Mouse (Mus musculus): ENCODE data around the gene Klf4. TPM values are rescaled to one million over a fixed set of nuclear protein-coding genes. Genes with fewer than 3 reads are reported as not detected.

The Klf4 gene
- polyA plus RNA-seq, 1 experiment from 2014 or later: 7.9 TPM

- no peaks in the 10 kb centered on the region for H3K4me1 ChIP-seq (replicated peaks; ENCODE audit: control insufficient read depth, insufficient read depth, low read length)
- no peaks in the 10 kb centered on the region for H3K36me3 ChIP-seq (ENCODE audit: control insufficient read depth, insufficient read depth, low read length)
- no peaks in the 10 kb centered on the region for H3K27me3 ChIP-seq (replicated peaks; ENCODE audit: control insufficient read depth, insufficient read depth, low read length)
- no peak overlapping the region for H3K9ac ChIP-seq (ENCODE audit: low read length)
- no peak for ATAC-seq (replicated peaks; ENCODE audit: low FRiP score, low TSS enrichment, low read depth)
- WGBS: 82% methylated on average over 7 of the region's 7 CpGs
- H3K27ac ChIP-seq (ENCODE audit: low read depth): no peak overlapping the region
- H3K9me3 ChIP-seq (ENCODE audit: control insufficient read depth, low read length): no peaks in the 10 kb centered on the region
- no peak overlapping the region for H3K4me2 ChIP-seq (ENCODE audit: low read length)
- no peak for DNase-seq (ENCODE audit: low spot score)
- H3K4me3 ChIP-seq (ENCODE audit: low read depth, low read length): no peak overlapping the region
Observed at GRCm38 (mm10) chr4:55513615-55514279, 18.5 kb downstream of the Klf4 start.

- H3K36me3 ChIP-seq (ENCODE audit: control insufficient read depth, insufficient read depth, low read length): no peaks in the 10 kb centered on the region
- 75% methylated on average over 2 of the region's 2 CpGs for WGBS
- no peak overlapping the region for H3K9ac ChIP-seq (ENCODE audit: low read length)
- ATAC-seq (replicated peaks; ENCODE audit: low FRiP score, low TSS enrichment, low read depth) (no peak), DNase-seq (ENCODE audit: low spot score) (no peak)
- H3K27ac ChIP-seq (ENCODE audit: low read depth): no peak overlapping the region
- H3K4me2 ChIP-seq (ENCODE audit: low read length): no peak overlapping the region
- H3K4me3 ChIP-seq (ENCODE audit: low read depth, low read length): no peak overlapping the region
- H3K9me3 ChIP-seq (ENCODE audit: control insufficient read depth, low read length): no peaks in the 10 kb centered on the region
- no peaks in the 10 kb centered on the region for H3K4me1 ChIP-seq (replicated peaks; ENCODE audit: control insufficient read depth, insufficient read depth, low read length)
- no peaks in the 10 kb centered on the region for H3K27me3 ChIP-seq (replicated peaks; ENCODE audit: control insufficient read depth, insufficient read depth, low read length)
Observed at GRCm38 (mm10) chr4:55511389-55511788, 20.9 kb downstream of the Klf4 start.

GRCm38 (mm10) chr4:55508712-55509111 lies 23.6 kb downstream of the Klf4 start:
- no peaks in the 10 kb centered on the region for H3K4me1 ChIP-seq (replicated peaks; ENCODE audit: control insufficient read depth, insufficient read depth, low read length)
- WGBS: 87% methylated on average over 7 of the region's 7 CpGs
- no peak overlapping the region for H3K9ac ChIP-seq (ENCODE audit: low read length)
- no peak for ATAC-seq (replicated peaks; ENCODE audit: low FRiP score, low TSS enrichment, low read depth)
- H3K4me3 ChIP-seq (ENCODE audit: low read depth, low read length): no peak overlapping the region
- H3K27ac ChIP-seq (ENCODE audit: low read depth): no peak overlapping the region
- DNase-seq (ENCODE audit: low spot score): no peak
- H3K4me2 ChIP-seq (ENCODE audit: low read length): no peak overlapping the region
- H3K9me3 ChIP-seq (ENCODE audit: control insufficient read depth, low read length): no peaks in the 10 kb centered on the region
- no peaks in the 10 kb centered on the region for H3K36me3 ChIP-seq (ENCODE audit: control insufficient read depth, insufficient read depth, low read length)
- H3K27me3 ChIP-seq (replicated peaks; ENCODE audit: control insufficient read depth, insufficient read depth, low read length): no peaks in the 10 kb centered on the region

GRCm38 (mm10) chr4:55498621-55499020 lies 33.6 kb downstream of the Klf4 start:
- Histone ChIP-seq H3K4me1 (replicated peaks; ENCODE audit: control insufficient read depth, insufficient read depth, low read length) (no peaks in the 10 kb centered on the region), H3K27ac (ENCODE audit: low read depth) (no peak overlapping the region), H3K9ac (ENCODE audit: low read length) (no peak overlapping the region), H3K4me2 (ENCODE audit: low read length) (no peak overlapping the region), H3K36me3 (ENCODE audit: control insufficient read depth, insufficient read depth, low read length) (no peaks in the 10 kb centered on the region), H3K27me3 (replicated peaks; ENCODE audit: control insufficient read depth, insufficient read depth, low read length) (no peaks in the 10 kb centered on the region), H3K4me3 (ENCODE audit: low read depth, low read length) (no peak overlapping the region), H3K9me3 (ENCODE audit: control insufficient read depth, low read length) (no peaks in the 10 kb centered on the region)
- DNase-seq (ENCODE audit: low spot score) (no peak), ATAC-seq (replicated peaks; ENCODE audit: low FRiP score, low TSS enrichment, low read depth) (no peak)
- 69% methylated on average over 1 of the region's 1 CpGs for WGBS

- Histone ChIP-seq H3K9ac (ENCODE audit: low read length) (no peak overlapping the region), H3K27me3 (replicated peaks; ENCODE audit: control insufficient read depth, insufficient read depth, low read length) (no peaks in the 10 kb centered on the region), H3K36me3 (ENCODE audit: control insufficient read depth, insufficient read depth, low read length) (no peaks in the 10 kb centered on the region), H3K4me1 (replicated peaks; ENCODE audit: control insufficient read depth, insufficient read depth, low read length) (no peaks in the 10 kb centered on the region), H3K4me2 (ENCODE audit: low read length) (no peak overlapping the region), H3K9me3 (ENCODE audit: control insufficient read depth, low read length) (no peaks in the 10 kb centered on the region), H3K4me3 (ENCODE audit: low read depth, low read length) (no peak overlapping the region), H3K27ac (ENCODE audit: low read depth) (no peak overlapping the region)
- DNase-seq (ENCODE audit: low spot score) (no peak), ATAC-seq (replicated peaks; ENCODE audit: low FRiP score, low TSS enrichment, low read depth) (no peak)
- 77% methylated on average over 7 of the region's 7 CpGs for WGBS
Observed at GRCm38 (mm10) chr4:55496416-55496815, 35.9 kb downstream of the Klf4 start.

- whole genome bisulfite sequencing: 64% methylated on average over 3 of the region's 3 CpGs
- Histone ChIP-seq H3K4me1 (replicated peaks; ENCODE audit: control insufficient read depth, insufficient read depth, low read length) (no peaks in the 10 kb centered on the region), H3K4me2 (ENCODE audit: low read length) (no peak overlapping the region), H3K27me3 (replicated peaks; ENCODE audit: control insufficient read depth, insufficient read depth, low read length) (no peaks in the 10 kb centered on the region), H3K27ac (ENCODE audit: low read depth) (no peak overlapping the region), H3K9ac (ENCODE audit: low read length) (no peak overlapping the region), H3K4me3 (ENCODE audit: low read depth, low read length) (no peak overlapping the region), H3K36me3 (ENCODE audit: control insufficient read depth, insufficient read depth, low read length) (no peaks in the 10 kb centered on the region), H3K9me3 (ENCODE audit: control insufficient read depth, low read length) (no peaks in the 10 kb centered on the region)
- DNase-seq (ENCODE audit: low spot score): no peak
- no peak for ATAC-seq (replicated peaks; ENCODE audit: low FRiP score, low TSS enrichment, low read depth)
Observed at GRCm38 (mm10) chr4:55493261-55493660, 39.0 kb downstream of the Klf4 start.

GRCm38 (mm10) chr4:55489328-55489727 lies 42.9 kb downstream of the Klf4 start:
- WGBS: 81% methylated on average over 3 of the region's 3 CpGs
- no peak overlapping the region for H3K27ac ChIP-seq (ENCODE audit: low read depth)
- H3K4me3 ChIP-seq (ENCODE audit: low read depth, low read length): no peak overlapping the region
- no peaks in the 10 kb centered on the region for H3K9me3 ChIP-seq (ENCODE audit: control insufficient read depth, low read length)
- H3K36me3 ChIP-seq (ENCODE audit: control insufficient read depth, insufficient read depth, low read length): no peaks in the 10 kb centered on the region
- no peaks in the 10 kb centered on the region for H3K27me3 ChIP-seq (replicated peaks; ENCODE audit: control insufficient read depth, insufficient read depth, low read length)
- no peak overlapping the region for H3K9ac ChIP-seq (ENCODE audit: low read length)
- no peak overlapping the region for H3K4me2 ChIP-seq (ENCODE audit: low read length)
- H3K4me1 ChIP-seq (replicated peaks; ENCODE audit: control insufficient read depth, insufficient read depth, low read length): no peaks in the 10 kb centered on the region
- DNase-seq (ENCODE audit: low spot score) (no peak), ATAC-seq (replicated peaks; ENCODE audit: low FRiP score, low TSS enrichment, low read depth) (no peak)

GRCm38 (mm10) chr4:55488604-55489003 lies 43.7 kb downstream of the Klf4 start:
- Histone ChIP-seq H3K9ac (ENCODE audit: low read length) (no peak overlapping the region), H3K27ac (ENCODE audit: low read depth) (no peak overlapping the region), H3K36me3 (ENCODE audit: control insufficient read depth, insufficient read depth, low read length) (no peaks in the 10 kb centered on the region), H3K4me2 (ENCODE audit: low read length) (no peak overlapping the region), H3K27me3 (replicated peaks; ENCODE audit: control insufficient read depth, insufficient read depth, low read length) (no peaks in the 10 kb centered on the region), H3K4me1 (replicated peaks; ENCODE audit: control insufficient read depth, insufficient read depth, low read length) (no peaks in the 10 kb centered on the region), H3K4me3 (ENCODE audit: low read depth, low read length) (no peak overlapping the region), H3K9me3 (ENCODE audit: control insufficient read depth, low read length) (no peaks in the 10 kb centered on the region)
- DNase-seq (ENCODE audit: low spot score): no peak
- no peak for ATAC-seq (replicated peaks; ENCODE audit: low FRiP score, low TSS enrichment, low read depth)
- WGBS: 73% methylated on average over 6 of the region's 6 CpGs

GRCm38 (mm10) chr4:55480322-55480767 lies 51.9 kb downstream of the Klf4 start:
- H3K4me1 ChIP-seq (replicated peaks; ENCODE audit: control insufficient read depth, insufficient read depth, low read length): 0 out of 2 replicates have a peak, but pooled peaks cover 2% of the 10 kb centered on the region
- no peak overlapping the region for H3K27ac ChIP-seq (ENCODE audit: low read depth)
- H3K27me3 ChIP-seq (replicated peaks; ENCODE audit: control insufficient read depth, insufficient read depth, low read length): no peaks in the 10 kb centered on the region
- peak; percentile 94 for DNase-seq (ENCODE audit: low spot score)
- WGBS: 19% methylated on average over 25 of the region's 25 CpGs
- H3K9me3 ChIP-seq (ENCODE audit: control insufficient read depth, low read length): no peaks in the 10 kb centered on the region
- no peaks in the 10 kb centered on the region for H3K36me3 ChIP-seq (ENCODE audit: control insufficient read depth, insufficient read depth, low read length)
- H3K9ac ChIP-seq (ENCODE audit: low read length): no peak overlapping the region
- peak overlapping the region; percentile 53 for H3K4me2 ChIP-seq (ENCODE audit: low read length)
- peak; percentile 79 for ATAC-seq (replicated peaks; ENCODE audit: low FRiP score, low TSS enrichment, low read depth)
- H3K4me3 ChIP-seq (ENCODE audit: low read depth, low read length): 0 out of 2 replicates have a peak overlapping the region, but pooled peaks have one; percentile 13
